Mouse (Mus musculus): ENCODE results near the gene Eif4e. TPM values are rescaled to one million over a fixed set of nuclear protein-coding genes. Genes with fewer than 3 reads are reported as not detected.

Gene Eif4e
- polyA plus RNA-seq (2015; fragmentation: Illumina TruSeq; extraction: RNeasy Lipid Tissue Mini Kit (QIAGEN cat#74804); ENCODE audit: insufficient read depth, low replicate concordance): 174 TPM

DNA sequence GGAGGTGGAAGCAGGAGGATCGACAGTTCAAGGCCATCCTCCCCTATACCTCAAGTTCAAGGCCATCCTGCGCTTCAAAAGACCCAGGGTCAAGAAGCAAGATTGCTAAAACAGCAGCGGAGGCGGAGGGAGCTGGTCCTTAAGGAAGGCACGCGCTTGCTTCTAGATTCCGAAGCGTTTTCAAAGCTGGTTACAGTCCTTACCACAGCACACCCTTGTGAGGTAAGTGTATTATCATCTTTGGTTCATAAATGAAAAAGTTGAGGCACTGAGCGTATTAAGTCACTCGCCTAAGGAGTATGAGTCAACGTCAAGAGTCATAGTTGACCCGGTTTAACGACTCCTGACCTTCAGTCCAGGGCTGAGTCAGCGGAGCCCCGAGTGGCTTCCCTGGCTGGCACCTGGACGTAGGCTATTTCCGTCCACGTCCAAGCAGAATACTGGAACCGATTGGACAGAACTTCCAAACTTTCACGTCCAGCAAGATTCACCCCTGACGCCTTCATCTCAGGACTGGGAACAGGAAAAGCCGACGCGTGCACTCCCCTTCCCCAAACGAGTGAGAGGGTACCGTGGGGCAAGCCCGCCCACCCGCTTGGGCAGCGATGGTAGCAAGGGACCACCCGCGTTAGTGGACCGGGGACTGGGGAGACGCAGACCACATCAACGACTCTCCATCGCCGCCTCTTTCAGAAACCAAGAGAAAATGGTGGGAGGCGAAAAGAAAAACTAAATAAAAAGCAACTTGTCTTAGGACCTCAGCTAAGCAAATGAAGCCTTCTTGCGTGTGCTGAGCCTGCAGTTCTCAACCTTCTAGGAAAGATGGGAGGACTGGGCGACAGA lies at the start of gene Eif4e:
TSS of gene Eif4e (plus strand) at position 107 of the 843 bp plus-strand sequence.

DNA sequence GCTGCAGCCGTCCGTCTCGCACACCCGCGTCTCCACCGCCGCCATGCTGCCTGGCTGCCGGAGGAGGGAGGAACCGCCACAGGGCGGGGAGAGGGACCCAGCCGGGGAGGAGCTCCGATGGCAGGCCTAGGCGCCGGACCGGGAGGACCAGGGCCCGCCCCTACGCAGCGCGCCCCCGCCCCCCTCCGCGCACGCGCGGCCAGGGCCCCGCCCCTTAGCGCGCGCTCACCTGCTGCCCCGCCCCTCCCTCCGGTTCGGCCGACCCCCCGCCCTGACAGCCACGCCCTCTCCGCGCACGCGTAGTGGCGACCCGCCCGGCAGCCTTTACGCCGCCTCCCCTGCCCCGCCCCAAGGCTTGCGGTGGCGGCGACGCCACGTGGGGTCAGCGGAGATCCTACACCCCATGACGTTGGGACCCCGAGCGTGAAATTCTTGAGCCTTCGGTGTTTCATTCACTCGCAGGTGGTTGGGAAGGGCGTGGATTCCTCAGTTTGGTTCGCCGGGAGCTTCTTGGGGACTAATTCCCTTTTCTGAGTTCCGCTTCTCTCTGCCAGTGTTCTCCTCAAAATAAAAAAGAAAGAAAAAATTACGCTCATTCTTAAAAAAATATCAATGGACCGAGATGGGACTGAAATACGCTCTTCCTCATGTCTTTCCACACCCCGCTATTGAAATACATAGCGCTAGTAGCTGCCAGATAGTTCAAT lies 36.5 kb upstream of the Eif4e start, which contains the start of gene Metap1:
TSS of gene Metap1 (minus strand) at position 189 of the 707 bp plus-strand sequence.

Other genes starting within 250 kb of the Eif4e start
- not detected for gene Adh6a, start 212.9 kb upstream of the Eif4e start, polyA plus RNA-seq (2015; fragmentation: Illumina TruSeq; extraction: RNeasy Lipid Tissue Mini Kit (QIAGEN cat#74804); ENCODE audit: insufficient read depth, low replicate concordance)
- gene Adh6b, start 184.4 kb upstream of the Eif4e start, polyA plus RNA-seq (2015; fragmentation: Illumina TruSeq; extraction: RNeasy Lipid Tissue Mini Kit (QIAGEN cat#74804); ENCODE audit: insufficient read depth, low replicate concordance): not detected
- not detected for gene Adh4, start 110.7 kb upstream of the Eif4e start, polyA plus RNA-seq (2015; fragmentation: Illumina TruSeq; extraction: RNeasy Lipid Tissue Mini Kit (QIAGEN cat#74804); ENCODE audit: insufficient read depth, low replicate concordance)
- 96.8 TPM for gene Adh5, start 83.1 kb upstream of the Eif4e start, polyA plus RNA-seq (2015; fragmentation: Illumina TruSeq; extraction: RNeasy Lipid Tissue Mini Kit (QIAGEN cat#74804); ENCODE audit: insufficient read depth, low replicate concordance)
- 57.8 TPM for gene Metap1, start 36.7 kb upstream of the Eif4e start, polyA plus RNA-seq (2015; fragmentation: Illumina TruSeq; extraction: RNeasy Lipid Tissue Mini Kit (QIAGEN cat#74804); ENCODE audit: insufficient read depth, low replicate concordance)
- 10.8 TPM for gene Tspan5, start 216.0 kb downstream of the Eif4e start, polyA plus RNA-seq (2015; fragmentation: Illumina TruSeq; extraction: RNeasy Lipid Tissue Mini Kit (QIAGEN cat#74804); ENCODE audit: insufficient read depth, low replicate concordance)